Mouse (Mus musculus): ENCODE measurements around the gene 4930426L09Rik.

The 4930426L09Rik gene

DNA sequence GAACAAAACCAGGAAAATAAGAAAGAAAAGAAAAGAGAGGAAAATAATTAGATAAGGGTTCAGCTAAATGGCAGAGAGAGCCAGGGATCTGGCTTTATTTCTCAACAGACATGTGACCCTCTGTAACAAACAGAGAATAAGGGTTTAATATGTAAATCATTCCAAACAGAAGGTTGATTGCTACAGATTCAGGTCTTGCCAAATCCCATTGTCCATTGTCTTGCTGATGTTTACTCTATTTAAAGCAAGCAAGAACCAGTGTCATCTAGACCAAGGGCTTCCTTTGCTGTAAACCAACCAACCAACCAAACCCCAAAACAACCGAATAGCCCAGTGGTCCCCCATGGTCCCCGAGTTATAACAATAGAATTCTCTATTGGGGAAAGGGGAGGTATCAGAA is 19.9 kb downstream of the 4930426L09Rik start:
- no peak for DNase-seq

DNA sequence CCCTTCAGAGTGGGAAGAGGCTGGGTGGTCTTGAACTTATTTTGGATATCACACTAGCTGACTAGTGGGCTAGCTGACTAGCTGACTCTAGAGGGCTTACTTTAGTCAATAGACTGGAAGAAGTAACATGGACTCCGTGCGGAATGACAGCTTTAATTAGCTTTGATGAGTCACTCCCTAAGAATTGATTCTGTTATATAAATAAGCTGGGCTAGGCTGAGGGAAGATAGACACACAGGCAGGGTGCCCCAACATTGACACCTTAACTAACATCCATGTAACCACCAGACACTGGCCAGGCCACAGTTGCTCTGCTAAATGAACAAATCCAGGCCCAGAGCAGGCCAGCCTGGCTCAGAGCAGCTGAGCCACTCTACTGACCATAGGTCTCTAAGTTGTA is 26.7 kb downstream of the 4930426L09Rik start:
- DNase-seq: no peak

DNA sequence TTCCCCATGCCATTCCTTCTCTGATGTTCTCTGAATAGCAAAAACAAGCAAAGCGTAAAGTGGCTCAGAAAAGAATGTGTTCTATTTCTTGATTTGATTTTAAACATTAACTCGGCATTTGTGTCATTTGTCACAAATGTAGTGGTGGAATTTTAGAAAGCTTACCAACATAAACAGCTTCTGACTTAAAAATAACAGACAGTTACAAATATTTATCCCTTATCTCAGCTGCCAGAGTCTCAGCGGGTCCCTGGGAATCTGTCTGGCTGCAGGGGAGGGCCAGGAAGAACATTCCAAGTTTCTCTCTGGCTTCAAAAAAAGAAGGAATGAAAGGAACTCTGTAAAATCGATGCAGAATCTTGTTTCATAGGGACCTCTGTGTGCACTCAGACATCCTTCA is 39.3 kb downstream of the 4930426L09Rik start:
- no peak for DNase-seq

DNA sequence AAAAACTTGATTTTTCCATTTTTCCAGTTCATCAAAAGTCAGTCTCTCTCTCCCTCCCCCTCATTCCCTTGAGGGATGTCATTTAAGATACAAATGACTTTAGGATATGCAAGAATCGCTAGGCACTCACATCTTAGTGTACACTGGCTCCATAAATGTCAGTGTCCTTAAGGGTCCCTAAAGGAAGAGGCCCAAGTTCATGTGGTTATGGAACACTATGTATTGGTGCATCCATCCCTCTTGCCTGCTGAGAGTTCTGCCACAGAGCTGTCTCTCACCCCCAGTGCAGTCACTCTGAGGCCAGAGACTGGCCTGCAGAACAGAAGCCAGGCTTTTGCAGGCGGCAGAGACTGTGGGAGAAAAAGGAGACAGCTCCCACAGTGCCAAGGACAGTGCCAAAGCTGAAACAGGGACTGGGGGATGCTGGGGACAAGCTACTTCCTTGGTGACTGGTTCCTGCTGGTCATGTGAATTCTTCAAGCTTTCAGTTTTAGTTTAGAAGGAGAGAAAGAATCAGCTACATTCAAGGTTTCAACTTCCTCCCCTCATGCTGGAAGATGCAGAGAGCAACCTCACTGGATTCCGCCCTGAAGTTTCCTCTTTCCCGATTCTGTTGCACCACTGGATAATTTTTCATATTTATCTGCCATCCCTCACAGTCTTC is 39.9 kb downstream of the 4930426L09Rik start:
- DNase-seq: no peak

DNA sequence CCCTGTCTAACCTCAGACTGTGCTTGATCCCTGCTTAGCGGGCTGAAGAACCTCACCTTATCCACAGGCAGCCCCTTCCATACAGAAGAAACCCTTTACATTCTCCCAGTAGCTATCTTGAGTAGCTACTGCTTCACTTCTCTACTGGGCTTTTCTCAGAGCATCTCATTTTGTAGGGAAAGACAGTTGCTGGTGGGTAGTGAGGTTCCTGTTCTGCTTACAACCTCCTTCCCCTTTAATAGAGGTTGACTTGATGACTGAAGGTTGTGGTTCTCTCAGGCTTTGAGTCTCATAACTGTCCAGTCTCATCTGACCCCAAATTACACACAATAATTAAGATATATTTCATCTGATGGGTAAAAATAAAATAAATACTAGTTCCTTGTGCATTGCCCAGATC is 50.1 kb downstream of the 4930426L09Rik start:
- DNase-seq: no peak

DNA sequence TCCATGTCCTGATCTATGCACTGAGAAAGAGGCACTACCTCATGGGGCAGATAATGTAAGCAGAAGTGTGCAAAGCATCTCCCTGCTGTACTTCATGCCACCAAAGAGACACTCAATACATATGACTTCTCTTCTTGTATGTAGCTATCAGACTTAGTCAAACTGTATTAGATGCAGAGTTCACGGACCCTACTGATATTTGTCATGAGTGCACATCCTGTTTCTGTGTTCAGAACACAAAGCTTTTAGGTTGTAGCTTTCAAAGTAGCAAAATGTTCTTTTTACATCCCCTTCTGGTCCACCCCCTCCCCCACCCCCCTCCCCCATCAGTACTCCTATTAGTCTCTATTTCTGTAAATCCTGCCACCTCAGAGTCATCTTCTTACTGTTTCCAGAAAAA is 51.2 kb downstream of the 4930426L09Rik start:
- DNase-seq: no peak
